Mouse (Mus musculus) layer of hippocampus, adult 2 months (tissue): ENCODE measurements at regions not wholly inside any gene's neighbourhood (a gene's known extent, or its start where the extent isn't known, plus 50 kb on each side); places are given as distances from the start of the nearest gene placed in this dataset.
"Not testable (repeated sequence)": the region's sequence is repeated elsewhere in the genome, so short reads cannot be mapped to it uniquely, and the experiment has no call there.

Experiments used
- DNase-seq, 2 experiments: peaks; one replicate each; pipeline ENCODE4 v3.0.0; 2022; ENCODE audit warnings: low spot score in 2 of 2
- H3K27ac ChIP-seq: fragments of 200-600 bp; 2 replicates; pipeline ENCODE4 v1.8.1; 2022
- H3K4me3 ChIP-seq: fragments of 200-600 bp; 2 replicates; pipeline ENCODE4 v1.8.1; 2022; ENCODE audit warnings: mild to moderate bottlenecking
- CTCF ChIP-seq: fragments of 200-600 bp; conservative IDR thresholded peaks from 2 replicates; pipeline ENCODE4 v1.8.1; 2022; ENCODE audit warnings: antibody characterized with exemption, mild to moderate bottlenecking, moderate library complexity

DNA sequence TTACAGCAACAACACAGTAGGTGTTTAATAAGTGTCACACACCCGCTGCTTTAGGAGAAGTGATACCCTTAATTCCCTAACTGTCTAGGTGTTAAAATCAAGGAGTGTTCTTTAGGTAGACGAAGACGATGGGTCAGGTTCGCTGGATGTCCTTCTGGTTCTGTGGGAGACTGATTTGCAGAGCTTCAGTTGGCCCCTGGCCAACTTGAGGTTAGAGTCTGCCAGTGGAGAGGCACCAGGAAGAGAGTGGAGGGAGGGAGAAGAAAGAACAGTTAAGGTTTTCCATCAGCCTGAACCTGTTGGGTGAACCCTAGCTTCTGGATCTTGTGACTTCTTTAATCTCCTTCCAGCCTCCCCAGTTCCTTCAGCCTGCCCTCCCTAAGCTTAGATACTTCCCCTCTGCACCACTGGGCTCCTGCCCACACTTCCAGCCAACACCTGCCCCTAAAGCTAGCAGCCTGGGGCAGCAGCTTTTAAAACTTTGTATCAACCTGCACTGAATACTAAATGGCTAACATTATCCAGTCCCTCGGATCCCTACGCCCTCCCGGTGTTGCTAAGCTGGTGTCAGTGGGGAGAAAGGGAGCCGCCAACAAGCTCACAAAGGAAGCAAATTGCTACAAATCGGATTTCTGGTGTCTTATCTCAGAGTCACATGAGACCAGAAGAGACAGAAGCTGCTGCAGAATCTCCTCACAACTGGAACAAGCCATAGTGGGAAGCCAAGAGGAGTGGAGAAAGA, 62.1 kb upstream of the Adgrl1 start:
- no peak for DNase-seq
- Histone ChIP-seq H3K27ac (no peak overlapping the region), H3K4me3 (no peak overlapping the region)
- no peak for TF ChIP-seq CTCF

DNA sequence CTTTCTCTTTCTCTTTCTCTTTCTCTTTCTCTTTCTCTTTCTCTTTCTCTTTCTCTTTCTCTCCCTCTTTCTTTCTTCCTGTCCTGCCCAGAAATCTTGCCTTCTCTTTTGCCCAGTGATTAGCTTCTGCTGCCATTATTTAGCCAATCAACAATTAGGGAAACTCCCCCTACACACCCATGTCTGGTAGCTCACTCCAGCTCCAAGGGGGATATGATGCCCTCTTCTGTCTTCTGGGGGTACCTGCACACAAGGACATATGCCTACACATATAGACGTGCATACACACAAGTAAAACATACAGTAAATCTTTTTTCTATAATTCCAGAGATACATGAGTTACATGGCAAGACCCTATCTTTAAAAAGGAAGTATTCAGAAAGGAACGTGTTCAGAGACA, 70.1 kb upstream of the Adgrl1 start:
- H3K4me3 ChIP-seq = no peak overlapping the region
- TF ChIP-seq CTCF = no peak
- DNase-seq = no peak
- H3K27ac ChIP-seq = no peak overlapping the region

- TF ChIP-seq CTCF = no peak
- Histone ChIP-seq H3K27ac (no peak overlapping the region), H3K4me3 (no peak overlapping the region)
- no peak for DNase-seq
Observed at GRCm38 (mm10) chr8:83824925-83825680, 74.8 kb upstream of the Adgrl1 start.

GRCm38 (mm10) chr8:83819086-83819485, 78.0 kb upstream of the Adgre5 start:
- H3K27ac ChIP-seq = no peak overlapping the region
- DNase-seq = no peak
- no peak overlapping the region for H3K4me3 ChIP-seq
- no peak for TF ChIP-seq CTCF

DNA sequence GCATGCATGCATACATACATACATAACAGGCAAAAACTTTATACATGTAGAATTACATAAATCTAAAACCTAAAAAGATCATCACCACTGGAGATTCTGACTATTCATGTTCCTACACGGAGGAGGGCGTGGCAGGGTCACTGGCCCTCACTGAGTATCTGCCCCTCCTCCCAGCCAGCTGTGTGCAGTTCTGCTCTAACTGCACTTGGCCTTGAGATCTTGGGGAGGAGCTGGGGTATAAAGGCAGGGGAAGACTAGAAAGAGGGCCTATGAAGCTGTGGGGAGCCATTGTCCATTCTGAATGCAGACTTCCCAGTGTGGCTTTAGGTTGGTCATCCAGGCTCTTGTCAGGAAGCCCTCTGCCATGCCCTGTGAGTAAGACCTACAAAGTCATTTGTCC, 69.5 kb upstream of the Adgre5 start:
- no peak for DNase-seq
- no peak overlapping the region for H3K27ac ChIP-seq
- H3K4me3 ChIP-seq = no peak overlapping the region
- TF ChIP-seq CTCF = no peak

DNA sequence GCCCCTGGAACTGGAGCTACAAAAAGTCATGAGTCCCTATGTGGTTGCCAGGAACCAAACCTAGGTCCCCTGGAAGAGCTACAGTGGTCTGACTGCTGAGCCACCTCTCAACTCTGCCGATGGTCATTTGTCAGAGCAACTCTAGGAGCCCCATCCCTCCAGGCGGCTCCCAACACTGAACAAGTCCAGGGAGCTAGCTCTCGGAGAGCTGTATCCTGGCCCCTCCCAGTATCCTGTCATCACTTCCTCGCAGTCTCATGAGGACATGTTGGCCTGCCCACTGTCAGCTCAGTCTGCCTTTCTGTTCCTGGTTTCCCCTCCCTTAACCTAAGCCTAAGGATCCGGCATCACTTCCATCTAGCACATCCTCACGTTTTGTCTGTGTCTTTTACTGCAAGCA, 64.5 kb upstream of the Adgre5 start:
- no peak for DNase-seq
- TF ChIP-seq CTCF = no peak
- Histone ChIP-seq H3K4me3 (no peak overlapping the region), H3K27ac (no peak overlapping the region)

- H3K4me3 ChIP-seq, DNase-seq, H3K27ac ChIP-seq: not testable (repeated sequence)
- TF ChIP-seq CTCF = peak; percentile 34
Observed at GRCm38 (mm10) chr8:83803312-83803711, 62.2 kb upstream of the Adgre5 start.

DNA sequence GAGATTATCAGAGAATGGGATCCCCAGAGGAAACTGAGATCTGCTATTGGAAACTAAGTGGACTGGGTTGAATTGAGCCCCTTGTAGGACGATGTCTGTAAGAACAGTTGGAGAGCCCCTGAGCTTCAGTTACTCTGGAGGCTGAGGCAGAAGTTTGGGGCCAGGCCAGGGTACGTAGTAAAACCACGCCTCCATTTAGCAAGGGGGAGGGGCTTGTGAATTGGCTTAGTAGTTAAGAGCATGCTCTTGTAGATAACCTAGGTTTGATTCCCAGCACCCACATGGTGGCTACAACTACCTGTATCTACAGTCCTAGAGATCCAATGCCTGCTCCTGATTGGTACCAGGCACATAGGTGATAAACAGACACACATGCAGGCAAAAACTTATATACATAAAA, 61.4 kb upstream of the Adgre5 start:
- no peak for TF ChIP-seq CTCF
- Histone ChIP-seq H3K27ac (no peak overlapping the region), H3K4me3 (no peak overlapping the region)
- DNase-seq = no peak

GRCm38 (mm10) chr8:83799607-83799950, 58.5 kb upstream of the Adgre5 start:
- H3K4me3 ChIP-seq = no peak overlapping the region
- no peak for TF ChIP-seq CTCF
- H3K27ac ChIP-seq = no peak overlapping the region
- no peak for DNase-seq

DNA sequence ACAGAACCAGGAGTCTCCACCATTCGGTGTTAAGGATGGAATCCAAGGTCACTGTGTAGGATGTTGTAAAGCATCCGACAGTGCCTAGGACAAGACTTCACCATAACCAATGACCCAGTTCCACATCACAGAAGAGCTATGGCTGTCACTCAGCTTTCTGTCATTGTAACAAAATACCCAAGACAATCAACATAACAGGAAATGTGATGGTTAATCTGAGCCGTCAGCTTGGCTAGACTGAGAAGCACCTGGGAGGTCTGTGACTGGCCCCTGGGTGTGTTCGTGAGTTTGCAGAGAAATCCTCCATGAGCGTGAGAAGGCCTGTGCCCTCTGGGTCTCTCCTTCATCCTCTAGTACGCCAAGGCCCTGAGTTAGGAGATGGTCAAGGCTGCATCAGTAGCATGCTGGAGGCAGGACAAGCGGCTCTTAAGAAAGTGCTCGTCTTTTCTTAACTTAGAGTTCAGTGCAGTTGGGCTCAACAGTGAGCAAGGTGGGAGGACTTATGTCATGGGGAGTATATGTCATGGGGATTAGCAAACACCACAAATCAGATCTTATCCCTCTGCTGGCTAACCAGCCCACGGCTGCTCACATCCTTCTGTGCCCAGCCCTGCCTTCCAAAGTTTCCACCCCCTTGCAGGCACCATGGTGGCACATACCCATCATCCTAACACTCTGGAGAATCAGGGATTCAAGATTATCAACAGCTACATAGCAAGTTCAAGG, 57.9 kb upstream of the Adgre5 start:
- no peak overlapping the region for H3K4me3 ChIP-seq
- H3K27ac ChIP-seq = no peak overlapping the region
- no peak for TF ChIP-seq CTCF

GRCm38 (mm10) chr8:83793491-83794238, 52.5 kb upstream of the Adgre5 start:
- Histone ChIP-seq H3K27ac (peak overlapping the region; percentile 69), H3K4me3 (peak overlapping the region; percentile 23)
- peak; percentile 32 to 48 for DNase-seq
- no peak for TF ChIP-seq CTCF

More for the DNA sequence above, 57.9 kb upstream of the Adgre5 start:
- DNase-seq = no peak
